Mouse (Mus musculus): ENCODE measurements around the gene Nr1h4. TPM values are rescaled to one million over a fixed set of nuclear protein-coding genes. Genes with fewer than 3 reads are reported as not detected.
A peak's percentile ranks its signal among the peaks of the same experiment; 100 is the strongest.
"Not testable (repeated sequence)": the region's sequence is repeated elsewhere in the genome, so short reads cannot be mapped to it uniquely, and the experiment has no call there.

The Nr1h4 gene
- polyA plus RNA-seq, 1 experiment from 2014 or later = 1.2 TPM

DNA sequence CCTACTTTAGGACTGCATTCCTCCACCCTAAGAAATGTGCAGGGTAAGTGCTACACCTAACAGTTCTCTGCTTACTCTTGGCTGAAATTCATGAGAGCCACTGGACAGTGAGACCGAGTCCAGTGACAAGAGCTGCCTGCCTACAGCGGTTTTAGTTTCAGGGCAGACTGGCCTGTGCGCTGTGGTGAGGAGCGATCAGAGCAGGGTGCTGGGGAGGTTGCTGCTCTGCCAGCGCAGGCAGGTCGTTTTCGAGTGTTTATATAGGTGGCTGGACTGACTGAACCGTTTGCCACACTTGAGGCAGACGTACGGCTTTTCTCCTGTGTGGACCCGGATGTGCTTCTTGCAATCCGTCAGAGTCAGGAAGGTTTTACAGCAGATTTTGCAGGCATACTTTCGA lies 21.5 kb upstream of the Nr1h4 start:
- not testable (repeated sequence) for H3K36me3 ChIP-seq (ENCODE audit: control insufficient read depth, insufficient read depth); ATAC-seq (replicated peaks; ENCODE audit: extremely low read depth, insufficient read depth, low FRiP score); H3K9me3 ChIP-seq (replicated peaks; ENCODE audit: control insufficient read depth, low read length); H3K4me1 ChIP-seq (ENCODE audit: control insufficient read depth, insufficient read depth, low read length); H3K9ac ChIP-seq (ENCODE audit: low read length); H3K27ac ChIP-seq (ENCODE audit: low read length); H3K27me3 ChIP-seq (ENCODE audit: control insufficient read depth, insufficient read depth, low read length); H3K4me2 ChIP-seq (ENCODE audit: low read depth, low read length); H3K4me3 ChIP-seq (ENCODE audit: low read length)
- WGBS = 77% methylated on average over 13 of the region's 13 CpGs

- ATAC-seq (replicated peaks; ENCODE audit: extremely low read depth, insufficient read depth, low FRiP score); H3K36me3 ChIP-seq (ENCODE audit: control insufficient read depth, insufficient read depth); H3K4me1 ChIP-seq (ENCODE audit: control insufficient read depth, insufficient read depth, low read length); H3K27me3 ChIP-seq (ENCODE audit: control insufficient read depth, insufficient read depth, low read length); H3K9me3 ChIP-seq (replicated peaks; ENCODE audit: control insufficient read depth, low read length); H3K27ac ChIP-seq (ENCODE audit: low read length); H3K9ac ChIP-seq (ENCODE audit: low read length); H3K4me2 ChIP-seq (ENCODE audit: low read depth, low read length); H3K4me3 ChIP-seq (ENCODE audit: low read length): not testable (repeated sequence)
- WGBS = 82% methylated on average over 7 of the region's 7 CpGs
These were observed 20.5 kb upstream of the Nr1h4 start for GRCm38 (mm10) chr10:89553855-89554254.

DNA sequence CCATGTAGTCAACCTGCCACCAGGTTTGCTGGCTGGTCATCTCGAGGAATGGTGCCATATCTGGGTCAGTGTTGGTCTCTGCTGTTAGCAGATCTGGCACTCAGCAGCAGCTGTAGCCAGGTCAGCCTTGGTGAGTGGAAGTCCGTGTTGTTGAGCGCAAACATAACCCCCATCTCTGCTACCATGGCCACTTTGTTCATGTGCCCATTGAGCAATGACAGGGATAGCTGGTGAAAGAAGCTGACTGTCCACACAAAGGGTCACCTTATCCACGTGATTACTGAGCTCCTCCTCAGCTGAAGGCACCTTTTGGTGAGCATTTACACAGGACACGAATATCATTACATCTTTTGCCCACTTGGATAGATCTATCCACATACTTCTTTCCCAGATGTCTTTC lies 19.6 kb upstream of the Nr1h4 start:
- Histone ChIP-seq H3K27ac (ENCODE audit: low read length) (no peak overlapping the region), H3K4me2 (ENCODE audit: low read depth, low read length) (no peak overlapping the region), H3K36me3 (ENCODE audit: control insufficient read depth, insufficient read depth) (no peaks in the 10 kb centered on the region), H3K27me3 (ENCODE audit: control insufficient read depth, insufficient read depth, low read length) (no peaks in the 10 kb centered on the region), H3K4me3 (ENCODE audit: low read length) (no peak overlapping the region), H3K9me3 (replicated peaks; ENCODE audit: control insufficient read depth, low read length) (no peaks in the 10 kb centered on the region), H3K9ac (ENCODE audit: low read length) (no peak overlapping the region), H3K4me1 (ENCODE audit: control insufficient read depth, insufficient read depth, low read length) (no peaks in the 10 kb centered on the region)
- no peak for ATAC-seq (replicated peaks; ENCODE audit: extremely low read depth, insufficient read depth, low FRiP score)
- 75% methylated on average over 5 of the region's 5 CpGs for WGBS

DNA sequence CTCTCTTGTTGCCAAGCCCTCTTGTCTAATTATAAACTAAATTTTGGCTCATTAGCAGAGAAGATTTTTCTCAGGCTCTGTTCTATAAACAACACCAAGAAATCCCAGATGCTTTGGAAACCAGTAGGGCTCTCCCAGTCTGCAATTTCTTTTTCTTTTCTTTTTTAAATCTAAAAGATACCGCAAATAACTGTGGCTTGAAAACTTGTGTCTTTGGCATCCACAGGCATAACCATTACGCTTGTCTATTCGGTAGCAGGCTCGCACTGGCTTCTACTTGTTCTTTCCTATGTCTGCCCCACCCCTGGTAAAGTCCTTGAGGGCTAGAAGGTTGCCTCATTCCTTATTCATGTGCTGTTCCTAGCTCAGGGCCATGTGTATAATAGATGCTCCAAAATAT lies 18.3 kb upstream of the Nr1h4 start:
- no peaks in the 10 kb centered on the region for H3K27me3 ChIP-seq (ENCODE audit: control insufficient read depth, insufficient read depth, low read length)
- H3K27ac ChIP-seq (ENCODE audit: low read length) = no peak overlapping the region
- H3K9ac ChIP-seq (ENCODE audit: low read length) = no peak overlapping the region
- WGBS = 84% methylated on average over 4 of the region's 4 CpGs
- H3K4me1 ChIP-seq (ENCODE audit: control insufficient read depth, insufficient read depth, low read length) = no peaks in the 10 kb centered on the region
- H3K4me3 ChIP-seq (ENCODE audit: low read length) = no peak overlapping the region
- no peak overlapping the region for H3K4me2 ChIP-seq (ENCODE audit: low read depth, low read length)
- H3K9me3 ChIP-seq (replicated peaks; ENCODE audit: control insufficient read depth, low read length) = no peaks in the 10 kb centered on the region
- no peak for ATAC-seq (replicated peaks; ENCODE audit: extremely low read depth, insufficient read depth, low FRiP score)
- no peaks in the 10 kb centered on the region for H3K36me3 ChIP-seq (ENCODE audit: control insufficient read depth, insufficient read depth)

DNA sequence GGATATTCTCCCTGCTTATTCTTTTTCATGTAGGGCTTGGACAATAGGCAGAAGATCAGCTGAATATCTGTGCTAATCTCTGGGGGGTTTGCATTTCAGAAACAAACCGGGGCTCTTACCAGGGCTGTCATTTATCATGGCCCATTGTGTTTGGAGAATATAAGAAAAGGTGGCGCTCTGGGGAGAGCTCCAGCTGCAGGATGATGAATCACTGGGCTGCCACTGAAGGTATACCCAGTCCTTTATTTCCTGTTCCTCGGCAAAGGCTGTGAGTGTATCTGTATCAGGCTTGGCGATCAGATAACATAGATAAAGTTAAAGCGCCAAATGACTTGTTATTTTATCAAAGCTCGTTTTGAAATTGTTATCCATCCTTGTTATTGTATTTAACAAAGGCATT lies 14.6 kb upstream of the Nr1h4 start:
- no peaks in the 10 kb centered on the region for H3K4me1 ChIP-seq (ENCODE audit: control insufficient read depth, insufficient read depth, low read length)
- H3K27me3 ChIP-seq (ENCODE audit: control insufficient read depth, insufficient read depth, low read length) = no peaks in the 10 kb centered on the region
- H3K9ac ChIP-seq (ENCODE audit: low read length) = no peak overlapping the region
- ATAC-seq (replicated peaks; ENCODE audit: extremely low read depth, insufficient read depth, low FRiP score) = no peak
- 34% methylated on average over 6 of the region's 6 CpGs for WGBS
- no peak overlapping the region for H3K27ac ChIP-seq (ENCODE audit: low read length)
- H3K36me3 ChIP-seq (ENCODE audit: control insufficient read depth, insufficient read depth) = no peaks in the 10 kb centered on the region
- H3K9me3 ChIP-seq (replicated peaks; ENCODE audit: control insufficient read depth, low read length) = no peaks in the 10 kb centered on the region
- no peak overlapping the region for H3K4me2 ChIP-seq (ENCODE audit: low read depth, low read length)
- no peak overlapping the region for H3K4me3 ChIP-seq (ENCODE audit: low read length)

- Histone ChIP-seq H3K9me3 (replicated peaks; ENCODE audit: control insufficient read depth, low read length) (no peaks in the 10 kb centered on the region), H3K4me1 (ENCODE audit: control insufficient read depth, insufficient read depth, low read length) (no peaks in the 10 kb centered on the region), H3K27me3 (ENCODE audit: control insufficient read depth, insufficient read depth, low read length) (no peaks in the 10 kb centered on the region), H3K27ac (ENCODE audit: low read length) (no peak overlapping the region), H3K36me3 (ENCODE audit: control insufficient read depth, insufficient read depth) (no peaks in the 10 kb centered on the region), H3K4me3 (ENCODE audit: low read length) (no peak overlapping the region), H3K4me2 (ENCODE audit: low read depth, low read length) (no peak overlapping the region), H3K9ac (ENCODE audit: low read length) (no peak overlapping the region)
- ATAC-seq (replicated peaks; ENCODE audit: extremely low read depth, insufficient read depth, low FRiP score) = no peak
- WGBS = 47% methylated on average over 2 of the region's 2 CpGs
These were observed 13.6 kb upstream of the Nr1h4 start for GRCm38 (mm10) chr10:89546989-89547388.

DNA sequence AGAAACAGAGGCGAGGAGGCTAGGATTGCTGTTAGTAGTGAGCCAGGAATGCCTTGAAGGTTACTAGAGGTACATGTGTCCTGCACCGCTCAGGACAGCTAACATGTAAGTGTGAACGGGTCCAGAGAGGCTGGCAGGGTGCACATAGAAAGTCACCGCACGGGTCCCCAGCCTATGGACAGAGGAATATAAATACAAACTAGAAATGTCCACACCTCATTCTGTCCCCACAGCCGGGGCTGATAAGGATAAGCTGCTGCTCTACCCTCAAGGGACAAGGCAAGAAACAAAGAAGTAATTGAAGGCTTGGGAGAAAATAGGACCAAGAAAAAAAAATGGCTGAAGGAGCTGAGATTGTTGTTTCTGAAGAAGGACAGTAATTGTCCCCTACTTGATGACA lies 10.5 kb upstream of the Nr1h4 start:
- H3K4me2 ChIP-seq (ENCODE audit: low read depth, low read length) = no peak overlapping the region
- no peaks in the 10 kb centered on the region for H3K4me1 ChIP-seq (ENCODE audit: control insufficient read depth, insufficient read depth, low read length)
- ATAC-seq (replicated peaks; ENCODE audit: extremely low read depth, insufficient read depth, low FRiP score) = peak; percentile 52; the same call in 1 of the 2 replicates
- WGBS = 31% methylated on average over 6 of the region's 6 CpGs
- no peak overlapping the region for H3K27ac ChIP-seq (ENCODE audit: low read length)
- H3K9ac ChIP-seq (ENCODE audit: low read length) = no peak overlapping the region
- H3K4me3 ChIP-seq (ENCODE audit: low read length) = no peak overlapping the region
- no peaks in the 10 kb centered on the region for H3K36me3 ChIP-seq (ENCODE audit: control insufficient read depth, insufficient read depth)
- H3K27me3 ChIP-seq (ENCODE audit: control insufficient read depth, insufficient read depth, low read length) = no peaks in the 10 kb centered on the region
- H3K9me3 ChIP-seq (replicated peaks; ENCODE audit: control insufficient read depth, low read length) = no peaks in the 10 kb centered on the region

DNA sequence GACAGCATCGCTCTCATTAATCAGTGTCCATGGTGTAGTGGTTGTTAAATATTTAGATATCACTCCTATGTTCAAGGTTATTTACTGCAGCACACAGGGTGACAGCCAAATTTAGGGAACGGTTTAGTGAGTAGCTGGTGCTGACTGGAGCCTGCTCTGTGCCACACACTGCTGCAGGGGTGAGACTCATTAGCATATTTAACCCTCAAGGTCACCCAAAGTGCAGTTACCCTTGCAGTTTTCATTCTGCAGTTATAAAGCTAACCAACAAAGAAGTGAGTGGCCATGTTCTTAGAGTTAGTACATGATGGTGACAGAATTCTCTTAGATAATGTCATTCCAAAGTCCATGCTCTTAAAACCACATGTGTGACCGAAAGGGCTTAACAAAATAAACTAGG lies 8.9 kb upstream of the Nr1h4 start:
- Histone ChIP-seq H3K4me1 (ENCODE audit: control insufficient read depth, insufficient read depth, low read length) (no peaks in the 10 kb centered on the region), H3K9me3 (replicated peaks; ENCODE audit: control insufficient read depth, low read length) (no peaks in the 10 kb centered on the region), H3K36me3 (ENCODE audit: control insufficient read depth, insufficient read depth) (no peaks in the 10 kb centered on the region), H3K4me3 (ENCODE audit: low read length) (no peak overlapping the region), H3K27me3 (ENCODE audit: control insufficient read depth, insufficient read depth, low read length) (no peaks in the 10 kb centered on the region), H3K4me2 (ENCODE audit: low read depth, low read length) (no peak overlapping the region), H3K27ac (ENCODE audit: low read length) (no peak overlapping the region), H3K9ac (ENCODE audit: low read length) (no peak overlapping the region)
- no peak for ATAC-seq (replicated peaks; ENCODE audit: extremely low read depth, insufficient read depth, low FRiP score)
- WGBS = 76% methylated on average over 3 of the region's 3 CpGs

GRCm38 (mm10) chr10:89532451-89532850 lies 934 bp downstream of the Nr1h4 start:
- ATAC-seq (replicated peaks; ENCODE audit: extremely low read depth, insufficient read depth, low FRiP score) = no peak
- Histone ChIP-seq H3K4me2 (ENCODE audit: low read depth, low read length) (peak overlapping the region; percentile 46), H3K9me3 (replicated peaks; ENCODE audit: control insufficient read depth, low read length) (no peaks in the 10 kb centered on the region), H3K27ac (ENCODE audit: low read length) (no peak overlapping the region), H3K4me3 (ENCODE audit: low read length) (peak overlapping the region; percentile 15; the same call in 1 of the 2 replicates), H3K27me3 (ENCODE audit: control insufficient read depth, insufficient read depth, low read length) (no peaks in the 10 kb centered on the region), H3K9ac (ENCODE audit: low read length) (no peak overlapping the region), H3K4me1 (ENCODE audit: control insufficient read depth, insufficient read depth, low read length) (peaks cover 36% of the 10 kb centered on the region), H3K36me3 (ENCODE audit: control insufficient read depth, insufficient read depth) (no peaks in the 10 kb centered on the region)
- WGBS = 70% methylated on average over 5 of the region's 5 CpGs

GRCm38 (mm10) chr10:89531976-89532375 lies 1.4 kb downstream of the Nr1h4 start:
- H3K9ac ChIP-seq (ENCODE audit: low read length) = no peak overlapping the region
- H3K9me3 ChIP-seq (replicated peaks; ENCODE audit: control insufficient read depth, low read length) = no peaks in the 10 kb centered on the region
- no peak for ATAC-seq (replicated peaks; ENCODE audit: extremely low read depth, insufficient read depth, low FRiP score)
- H3K4me2 ChIP-seq (ENCODE audit: low read depth, low read length) = no peak overlapping the region
- WGBS = 40% methylated on average over 2 of the region's 2 CpGs
- no peak overlapping the region for H3K27ac ChIP-seq (ENCODE audit: low read length)
- H3K4me3 ChIP-seq (ENCODE audit: low read length) = no peak overlapping the region
- no peaks in the 10 kb centered on the region for H3K36me3 ChIP-seq (ENCODE audit: control insufficient read depth, insufficient read depth)
- H3K4me1 ChIP-seq (ENCODE audit: control insufficient read depth, insufficient read depth, low read length) = peaks cover 39% of the 10 kb centered on the region
- no peaks in the 10 kb centered on the region for H3K27me3 ChIP-seq (ENCODE audit: control insufficient read depth, insufficient read depth, low read length)

Data from heart, embryonic 16.5 days (tissue).